Mouse (Mus musculus) thymus, postnatal 4 days (tissue): ENCODE results near the gene Plekha7.

ENCODE experiments used
- DNase-seq: peaks from one replicate; pipeline ENCODE4 v3.0.0; 2021

The Plekha7 gene

GRCm38 (mm10) chr7:116182451-116182850, 125.7 kb downstream of the Plekha7 start:
- DNase-seq: no peak

- no peak for DNase-seq
Measured at GRCm38 (mm10) chr7:116181444-116181946, 126.7 kb downstream of the Plekha7 start.

- DNase-seq: no peak
Measured at GRCm38 (mm10) chr7:116178916-116179315, 129.3 kb downstream of the Plekha7 start.

- DNase-seq: no peak
Measured at GRCm38 (mm10) chr7:116172774-116173173, 135.4 kb downstream of the Plekha7 start.

DNA sequence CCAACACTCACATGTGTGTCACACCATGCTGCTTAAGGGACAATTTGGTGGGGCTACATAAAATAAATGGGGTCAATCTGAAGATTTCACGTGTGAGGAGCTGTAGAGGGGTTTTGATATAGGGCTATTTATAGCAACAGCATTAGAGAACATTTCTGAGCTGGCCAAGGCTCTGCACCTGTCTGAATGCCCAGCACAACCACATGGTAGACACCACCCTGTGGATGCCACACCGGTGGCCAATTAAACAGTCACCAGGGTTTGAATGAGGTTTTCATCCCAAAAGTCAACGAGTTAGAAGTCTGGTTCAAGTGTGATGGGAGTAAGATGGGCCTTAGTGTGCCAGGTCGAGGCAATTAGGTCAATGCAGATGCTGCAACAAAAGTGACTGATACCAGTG, 138.8 kb downstream of the Plekha7 start:
- DNase-seq: no peak

DNA sequence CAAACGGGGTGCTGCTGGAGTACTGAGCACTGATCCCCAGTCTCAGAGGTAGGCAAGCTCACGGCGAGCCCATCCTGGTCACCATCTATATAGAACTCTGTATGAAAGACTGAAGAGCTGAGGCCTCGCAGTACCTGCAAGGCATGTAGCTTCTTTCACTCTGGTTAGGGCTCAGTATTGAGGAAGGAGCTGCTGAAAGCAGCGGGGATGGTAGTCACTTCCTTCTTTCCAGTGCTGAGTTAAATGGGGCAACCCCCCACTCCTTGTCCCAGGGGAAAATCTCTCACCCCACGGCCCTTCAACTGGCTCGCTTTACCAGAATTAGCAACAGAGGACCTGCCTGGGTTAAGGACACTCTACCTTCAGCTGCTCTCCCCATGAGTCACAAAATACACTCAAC, 140.0 kb downstream of the Plekha7 start:
- no peak for DNase-seq

DNA sequence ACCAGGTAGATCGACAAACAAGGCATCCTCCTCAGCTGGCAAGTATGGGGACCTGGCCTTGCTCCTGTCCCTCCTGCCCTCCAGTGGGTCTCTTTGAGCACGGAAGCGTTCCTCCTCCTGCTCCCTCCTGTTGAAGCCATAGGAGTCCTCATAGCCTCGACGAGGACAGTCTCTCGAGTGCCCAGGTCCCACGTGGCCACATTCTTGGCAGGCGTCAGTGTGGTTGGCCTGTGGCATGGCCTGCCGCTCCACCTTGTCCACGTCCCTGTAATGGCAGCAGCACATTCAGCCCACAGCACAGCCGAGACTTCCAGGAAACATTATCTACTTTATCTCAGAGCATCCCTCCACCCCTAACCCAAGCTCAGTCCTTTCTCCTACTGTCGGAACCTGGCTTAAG, 143.9 kb downstream of the Plekha7 start:
- no peak for DNase-seq

DNA sequence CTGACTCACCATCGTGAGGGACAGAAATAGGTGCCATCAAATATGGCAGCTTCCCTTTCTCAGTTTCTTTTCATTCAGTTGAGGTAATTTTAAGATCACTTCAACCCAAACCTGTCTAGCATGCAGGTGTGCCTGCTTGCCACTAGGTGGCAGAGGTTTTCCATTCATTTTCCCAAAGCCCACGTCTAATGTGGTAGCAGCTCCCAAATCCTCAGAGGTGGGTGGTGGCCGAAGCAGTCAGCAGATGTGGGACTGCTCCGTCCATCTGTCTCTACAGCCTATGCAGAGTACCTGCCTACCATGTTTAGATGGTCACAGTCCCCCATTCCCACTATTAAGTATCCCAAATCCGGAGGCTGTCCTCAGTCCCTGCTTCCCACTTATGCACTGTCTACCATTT, 146.6 kb downstream of the Plekha7 start:
- peak; percentile 40 for DNase-seq

DNA sequence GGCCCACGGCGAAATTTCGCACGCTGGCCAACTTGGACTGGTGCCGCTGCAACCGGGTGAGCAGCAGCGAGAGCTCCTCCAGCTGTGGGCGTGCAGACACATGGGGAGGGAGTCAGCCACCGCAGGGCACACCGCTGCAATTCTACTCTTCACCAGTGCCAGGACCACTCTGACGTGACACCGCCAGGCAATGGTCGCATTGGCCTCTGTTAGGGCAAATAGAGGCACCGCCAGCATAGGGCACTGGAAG, 151.4 kb downstream of the Plekha7 start:
- no peak for DNase-seq

- no peak for DNase-seq
Measured at GRCm38 (mm10) chr7:116156072-116156893, 151.9 kb downstream of the Plekha7 start.

DNA sequence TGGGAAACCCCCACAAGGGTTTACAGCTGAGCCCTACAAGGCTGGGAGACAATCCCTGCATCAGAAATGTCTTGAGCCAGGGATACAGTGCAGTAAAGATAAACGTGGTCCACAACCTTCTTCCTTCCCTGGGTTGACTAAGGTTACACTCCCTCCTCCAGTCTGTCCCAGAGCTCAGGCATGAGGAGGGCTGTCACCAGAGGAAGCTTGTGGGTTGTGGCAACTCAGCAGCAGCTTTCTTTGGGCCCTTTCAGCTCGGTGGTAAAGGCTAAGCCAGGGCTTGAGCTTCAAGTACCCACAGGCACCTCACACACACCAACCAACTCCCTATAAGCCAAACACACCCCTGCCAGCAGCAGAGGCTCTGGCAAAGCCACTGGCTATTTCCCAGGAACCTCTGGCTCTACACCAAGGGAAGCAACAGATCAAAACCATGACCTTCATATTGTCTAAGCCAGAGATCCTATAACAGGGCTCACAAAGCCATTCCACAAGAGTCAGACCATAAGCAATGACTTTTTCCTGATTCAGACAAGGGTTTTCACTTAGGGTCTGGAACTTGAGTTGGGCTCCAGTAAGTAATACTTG, 154.3 kb downstream of the Plekha7 start:
- DNase-seq: no peak

- no peak for DNase-seq
Measured at GRCm38 (mm10) chr7:116149568-116149967, 158.6 kb downstream of the Plekha7 start.

GRCm38 (mm10) chr7:116147114-116147513, 161.1 kb downstream of the Plekha7 start:
- DNase-seq: no peak

- no peak for DNase-seq
Measured at GRCm38 (mm10) chr7:116145030-116145429, 163.1 kb downstream of the Plekha7 start.

DNA sequence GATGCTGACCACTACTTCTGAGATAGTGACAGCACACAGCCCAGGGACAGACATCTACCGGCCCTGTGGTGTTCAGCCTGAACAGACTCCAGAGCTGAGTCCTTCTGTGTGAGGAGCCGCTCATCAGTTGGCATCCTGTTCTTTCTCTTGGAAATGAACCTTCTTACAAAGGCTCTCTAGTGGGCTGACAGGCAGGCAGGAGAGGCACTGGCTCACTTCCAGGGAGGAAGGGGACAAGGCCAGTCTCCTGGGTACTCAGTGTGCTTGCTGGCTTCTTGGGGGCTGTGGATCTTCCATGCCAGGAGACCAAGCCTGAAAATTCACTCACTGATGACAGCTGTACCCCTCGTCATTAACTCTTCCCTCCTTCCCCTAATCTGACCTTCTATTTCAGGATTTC, 170.5 kb downstream of the Plekha7 start:
- DNase-seq: no peak

GRCm38 (mm10) chr7:116137149-116137548, 171.0 kb downstream of the Plekha7 start:
- DNase-seq: no peak

- DNase-seq: peak; percentile 50
Measured at GRCm38 (mm10) chr7:116134413-116135292, 173.5 kb downstream of the Plekha7 start.

DNA sequence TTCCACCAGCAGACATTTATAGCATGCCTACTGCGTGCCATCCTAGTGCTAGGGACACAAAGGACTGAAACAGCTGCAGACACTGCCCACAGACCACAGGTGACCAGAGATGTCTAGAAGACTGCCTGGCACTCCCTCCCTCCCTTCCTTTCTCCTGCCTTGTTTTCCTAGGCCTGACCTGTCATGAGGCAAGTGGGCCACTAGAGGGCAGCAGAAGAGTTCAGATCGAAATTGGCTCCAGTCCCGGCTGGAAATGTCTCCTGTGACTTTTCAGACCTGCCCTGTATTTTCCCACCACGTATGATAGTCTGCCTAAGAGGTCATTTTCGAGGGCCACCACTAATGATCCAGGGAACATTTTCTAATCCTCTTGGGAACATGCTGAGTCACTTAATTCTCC, 176.1 kb downstream of the Plekha7 start:
- DNase-seq: peak; percentile 76

- DNase-seq: peak; percentile 30
Measured at GRCm38 (mm10) chr7:116131390-116131789, 176.8 kb downstream of the Plekha7 start.

GRCm38 (mm10) chr7:116129374-116129773, 178.8 kb downstream of the Plekha7 start:
- DNase-seq: no peak

- no peak for DNase-seq
Measured at GRCm38 (mm10) chr7:116128286-116128685, 179.9 kb downstream of the Plekha7 start.

DNA sequence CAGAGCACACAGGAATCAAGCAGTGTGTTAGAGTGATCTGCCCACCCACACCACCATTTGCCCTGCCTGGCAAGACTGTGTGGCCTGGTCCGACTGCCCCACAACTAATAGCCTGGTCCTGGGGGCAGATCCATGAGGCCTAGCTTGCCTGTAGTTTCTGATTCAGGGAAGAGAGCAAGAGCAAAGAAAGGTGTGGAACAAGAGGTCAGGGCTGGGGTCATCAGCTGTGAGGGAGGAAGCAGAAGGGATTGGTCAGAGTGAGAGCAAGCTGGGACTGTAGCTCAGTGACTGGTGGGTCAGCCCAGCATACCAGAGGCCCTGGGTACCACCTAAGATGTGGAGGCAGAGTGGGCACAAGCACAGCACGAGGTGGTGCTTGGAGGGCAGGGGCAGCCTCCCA, 181.1 kb downstream of the Plekha7 start:
- no peak for DNase-seq

- DNase-seq: no peak
Measured at GRCm38 (mm10) chr7:116125671-116126070, 182.5 kb downstream of the Plekha7 start.

GRCm38 (mm10) chr7:116124057-116124456, 184.1 kb downstream of the Plekha7 start:
- no peak for DNase-seq
